Mouse (Mus musculus): ENCODE results near the gene Slc35f5.
A peak's percentile ranks its signal among the peaks of the same experiment; 100 is the strongest.
"Not testable (repeated sequence)": the region's sequence is repeated elsewhere in the genome, so short reads cannot be mapped to it uniquely, and the experiment has no call there.

The Slc35f5 gene

GRCm38 (mm10) chr1:125560259-125561192 lies at the start of gene Slc35f5:
Gene Slc35f5 (plus strand): TSS chr1:125560595.
- peak; percentile 82 for DNase-seq (ENCODE audit: low read depth, low spot score)

DNA sequence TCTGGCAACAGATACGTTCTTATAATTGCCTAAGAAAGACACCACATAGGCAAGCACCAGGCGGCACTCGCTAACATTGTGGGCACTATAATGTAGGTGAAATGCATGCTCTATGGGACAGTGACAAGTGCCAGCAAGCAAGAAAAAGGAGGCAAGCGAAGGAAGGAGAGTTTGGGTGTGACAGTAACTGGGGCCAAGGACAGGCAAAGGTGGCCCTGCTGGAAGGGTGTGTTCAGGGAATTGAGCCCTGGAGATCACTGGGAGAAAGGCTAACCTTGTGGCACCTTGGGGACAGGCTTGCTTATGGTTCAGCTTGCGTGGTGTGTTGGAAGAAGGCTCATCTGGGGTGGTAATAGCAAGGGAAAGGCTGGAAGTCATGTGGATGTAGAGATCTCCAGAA lies 45.7 kb upstream of the Slc35f5 start:
- DNase-seq (ENCODE audit: low read depth, low spot score): no peak

- no peak for DNase-seq (ENCODE audit: low read depth, low spot score)
Observed at GRCm38 (mm10) chr1:125516910-125517659, 43.3 kb upstream of the Slc35f5 start.

- DNase-seq (ENCODE audit: low read depth, low spot score): no peak
Observed at GRCm38 (mm10) chr1:125519107-125519611, 41.2 kb upstream of the Slc35f5 start.

GRCm38 (mm10) chr1:125525965-125526665 lies 34.3 kb upstream of the Slc35f5 start:
- DNase-seq (ENCODE audit: low read depth, low spot score): no peak

DNA sequence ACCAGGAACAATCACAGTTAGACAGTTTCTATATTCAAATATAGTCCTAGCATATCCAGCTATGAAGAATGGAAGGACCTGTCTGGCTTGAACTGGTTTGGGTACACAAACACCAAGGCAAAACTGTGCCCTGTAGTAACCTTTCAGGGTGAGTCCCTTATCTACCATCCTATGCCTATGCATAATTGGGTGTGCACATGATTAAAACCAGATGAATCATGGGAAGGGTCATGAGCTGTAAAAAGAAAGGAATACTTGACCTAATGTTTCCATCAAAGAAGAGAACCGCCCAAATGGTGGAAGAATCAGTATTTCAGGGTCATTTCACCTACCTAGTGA lies 33.8 kb upstream of the Slc35f5 start:
- no peak for DNase-seq (ENCODE audit: low read depth, low spot score)

- no peak for DNase-seq (ENCODE audit: low read depth, low spot score)
Observed at GRCm38 (mm10) chr1:125527364-125527763, 33.0 kb upstream of the Slc35f5 start.

GRCm38 (mm10) chr1:125533180-125533912 lies 27.0 kb upstream of the Slc35f5 start:
- DNase-seq (ENCODE audit: low read depth, low spot score): not testable (repeated sequence)

- DNase-seq (ENCODE audit: low read depth, low spot score): no peak
Observed at GRCm38 (mm10) chr1:125537131-125537530, 23.3 kb upstream of the Slc35f5 start.

GRCm38 (mm10) chr1:125537776-125538175 lies 22.6 kb upstream of the Slc35f5 start:
- DNase-seq (ENCODE audit: low read depth, low spot score): no peak

GRCm38 (mm10) chr1:125539312-125539711 lies 21.1 kb upstream of the Slc35f5 start:
- no peak for DNase-seq (ENCODE audit: low read depth, low spot score)

GRCm38 (mm10) chr1:125542008-125542999 lies 18.1 kb upstream of the Slc35f5 start:
- DNase-seq (ENCODE audit: low read depth, low spot score): no peak

DNA sequence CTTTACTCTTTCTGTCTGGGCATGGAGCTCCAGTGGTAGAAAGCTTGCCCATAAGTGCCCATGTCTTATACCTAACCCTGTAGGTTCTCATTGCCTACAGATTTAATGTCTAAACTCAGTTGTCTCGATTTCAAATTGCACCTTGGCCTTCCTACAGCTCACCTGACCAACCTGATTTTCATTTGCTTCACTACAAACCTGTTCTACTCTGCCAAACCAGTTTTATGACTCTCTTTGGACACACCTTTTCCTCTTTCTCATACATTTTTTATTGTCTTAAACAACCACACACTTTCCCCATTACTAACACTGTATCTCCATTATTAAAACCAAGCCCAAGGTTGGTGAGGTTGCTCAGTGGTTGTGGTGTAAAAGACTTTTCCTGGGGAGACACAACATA lies 10.5 kb upstream of the Slc35f5 start:
- DNase-seq (ENCODE audit: low read depth, low spot score): no peak

DNA sequence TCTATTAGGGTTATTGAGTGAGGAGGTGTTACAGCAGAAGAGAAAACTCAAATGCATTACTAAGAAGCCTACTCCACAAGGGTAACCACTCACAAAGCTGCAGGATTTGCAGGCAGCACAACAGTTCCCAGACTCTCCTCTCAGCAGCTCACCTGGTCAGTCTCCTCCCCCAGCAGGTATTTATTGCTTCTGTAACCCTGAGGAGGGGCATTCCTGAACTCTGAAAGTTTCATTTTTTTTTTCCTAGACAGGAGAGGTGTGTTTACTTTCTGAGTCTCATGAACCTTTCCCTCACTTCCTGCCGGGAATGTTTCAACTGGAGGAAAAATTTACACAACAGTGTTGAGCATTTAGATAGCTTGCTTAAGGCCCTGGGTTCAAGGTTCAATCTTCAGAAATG lies 10.0 kb upstream of the Slc35f5 start:
- no peak for DNase-seq (ENCODE audit: low read depth, low spot score)

- no peak for DNase-seq (ENCODE audit: low read depth, low spot score)
Observed at GRCm38 (mm10) chr1:125551564-125551963, 8.8 kb upstream of the Slc35f5 start.

DNA sequence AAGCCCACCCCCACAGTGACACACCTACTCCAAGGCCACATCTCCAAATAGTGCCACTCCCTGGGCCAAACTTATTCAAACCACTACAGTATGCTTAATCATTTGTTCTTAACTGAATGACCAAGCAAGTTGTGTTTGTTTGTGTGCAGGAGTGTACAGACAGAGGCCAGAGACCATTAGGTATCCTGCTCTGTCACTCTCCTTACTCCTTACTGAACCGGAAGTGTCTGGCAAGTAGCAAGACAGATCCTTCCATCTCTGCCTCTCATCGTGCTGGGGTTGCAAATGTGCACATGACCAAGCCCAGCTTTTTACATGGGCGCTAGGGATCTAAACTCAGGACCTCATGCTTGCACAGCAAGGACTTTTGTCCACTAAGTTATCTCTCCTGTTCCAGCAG lies 1.1 kb upstream of the Slc35f5 start:
- DNase-seq (ENCODE audit: low read depth, low spot score): no peak

GRCm38 (mm10) chr1:125559721-125560120 lies 674 bp upstream of the Slc35f5 start:
- DNase-seq (ENCODE audit: low read depth, low spot score): no peak

DNA sequence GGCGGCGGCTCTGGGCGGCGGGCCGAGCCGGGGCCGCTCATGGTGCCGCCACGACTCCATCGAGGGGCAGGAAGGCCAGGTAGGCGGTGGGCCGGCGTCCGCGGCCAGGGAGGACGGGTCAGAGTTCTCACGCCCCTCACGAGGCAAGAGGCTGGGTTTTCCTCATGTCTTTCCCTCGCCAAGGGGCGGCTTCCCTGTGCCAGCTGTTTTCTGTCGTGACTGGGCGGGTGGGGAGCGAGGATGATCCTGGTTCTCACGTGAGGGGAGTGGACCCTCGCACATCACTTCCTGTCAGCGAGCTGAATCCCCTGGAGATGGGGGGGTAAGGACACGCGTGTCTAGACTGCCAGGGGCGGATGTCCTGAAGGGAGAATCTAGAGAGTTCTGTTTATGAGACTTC lies 811 bp downstream of the Slc35f5 start:
- no peak for DNase-seq (ENCODE audit: low read depth, low spot score)

DNA sequence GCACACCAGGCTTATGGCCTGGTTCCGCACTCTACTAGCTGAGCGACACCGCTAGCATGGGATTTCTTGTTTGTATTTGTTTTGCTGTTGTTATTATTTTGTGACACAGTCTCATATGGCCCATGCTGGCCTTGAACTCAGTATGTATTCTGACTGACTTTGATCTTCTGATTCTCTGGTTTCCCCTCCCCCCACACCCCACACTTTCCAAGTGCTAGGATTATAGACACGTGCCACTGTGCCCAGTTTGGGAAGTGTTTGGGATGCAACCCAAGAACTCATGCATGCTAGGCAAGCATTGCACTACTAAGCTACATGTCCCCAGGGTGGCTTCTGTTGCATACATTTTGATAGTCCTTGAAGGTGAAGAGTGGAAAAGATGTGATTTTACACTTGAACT lies 1.4 kb downstream of the Slc35f5 start:
- DNase-seq (ENCODE audit: low read depth, low spot score): no peak

- no peak for DNase-seq (ENCODE audit: low read depth, low spot score)
Observed at GRCm38 (mm10) chr1:125568126-125568525, 7.7 kb downstream of the Slc35f5 start.

All from brain, embryonic 18.5 days (tissue).